Mouse (Mus musculus): ENCODE measurements around the gene Sap18b. TPM values are rescaled to one million over a fixed set of nuclear protein-coding genes. Genes with fewer than 3 reads are reported as not detected.
"Not testable (repeated sequence)": the region's sequence is repeated elsewhere in the genome, so short reads cannot be mapped to it uniquely, and the experiment has no call there.

Sap18b gene
- 218 TPM for polyA plus RNA-seq (2012; fragmentation: generic; extraction: Trizol)
- long read RNA-seq, experiment 1, transcript Sap18b-201 (1 exons, 789 nt), result major isoform, 104 of 104 reads
- long read RNA-seq, experiment 1, partial matches to known transcripts, result 0 of 104 reads
- long read RNA-seq, experiment 1, other reads (novel, unspliced or antisense), result 0 of 104 reads
- long read RNA-seq, experiment 2, transcript Sap18b-201 (1 exons, 789 nt), result major isoform, 11 of 11 reads
- long read RNA-seq, experiment 2, partial matches to known transcripts, result 0 of 11 reads
- long read RNA-seq, experiment 2, other reads (novel, unspliced or antisense), result 0 of 11 reads

- H3K36me3 ChIP-seq (ENCODE audit: control insufficient read depth, insufficient read depth); H3K79me3 ChIP-seq (ENCODE audit: low read depth); H3K27me3 ChIP-seq (ENCODE audit: control insufficient read depth, insufficient read depth, insufficient read length); H3K79me2 ChIP-seq (ENCODE audit: control insufficient read depth, insufficient read depth); H3ac ChIP-seq (ENCODE audit: control insufficient read depth, insufficient read length, low read depth); H3K4me3 ChIP-seq (ENCODE audit: insufficient read depth, poor library complexity, severe bottlenecking): not testable (repeated sequence)
Observed at GRCm38 (mm10) chr8:95825162-95825561, at the start of gene Sap18b. Gene Sap18b (plus strand): TSS chr8:95825346.

GRCm38 (mm10) chr8:95781085-95781484 is 44.1 kb upstream of the Sap18b start:
- Histone ChIP-seq H3K79me2 (ENCODE audit: control insufficient read depth, insufficient read depth) (peaks cover 100% of the 10 kb centered on the region), H3K27me3 (ENCODE audit: control insufficient read depth, insufficient read depth, insufficient read length) (no peaks in the 10 kb centered on the region), H3K79me3 (ENCODE audit: low read depth) (peaks cover 89% of the 10 kb centered on the region), H3ac (ENCODE audit: control insufficient read depth, insufficient read length, low read depth) (no peak overlapping the region), H3K36me3 (ENCODE audit: control insufficient read depth, insufficient read depth) (peaks cover 81% of the 10 kb centered on the region), H3K4me3 (ENCODE audit: insufficient read depth, poor library complexity, severe bottlenecking) (no peak overlapping the region)
- TF ChIP-seq MYOG (IDR thresholded peaks at IDR 0.05; ENCODE audit: control insufficient read depth, extremely low read depth, insufficient read length) (no peak), USF1 (IDR thresholded peaks at IDR 0.05; ENCODE audit: low read depth) (no peak), MAX (IDR thresholded peaks at IDR 0.05) (no peak), CTCF (IDR thresholded peaks at IDR 0.05; ENCODE audit: control insufficient read depth, insufficient read depth, insufficient read length) (no peak), FOSL1 (IDR thresholded peaks at IDR 0.05; ENCODE audit: insufficient read depth, low read length, poor library complexity, severe bottlenecking) (no peak)

- Histone ChIP-seq H3K79me2 (ENCODE audit: control insufficient read depth, insufficient read depth) (peaks cover 100% of the 10 kb centered on the region), H3ac (ENCODE audit: control insufficient read depth, insufficient read length, low read depth) (no peak overlapping the region), H3K27me3 (ENCODE audit: control insufficient read depth, insufficient read depth, insufficient read length) (no peaks in the 10 kb centered on the region), H3K79me3 (ENCODE audit: low read depth) (peaks cover 87% of the 10 kb centered on the region), H3K36me3 (ENCODE audit: control insufficient read depth, insufficient read depth) (peaks cover 84% of the 10 kb centered on the region), H3K4me3 (ENCODE audit: insufficient read depth, poor library complexity, severe bottlenecking) (no peak overlapping the region)
- TF ChIP-seq MAX (IDR thresholded peaks at IDR 0.05) (no peak), MYOG (IDR thresholded peaks at IDR 0.05; ENCODE audit: control insufficient read depth, extremely low read depth, insufficient read length) (no peak), USF1 (IDR thresholded peaks at IDR 0.05; ENCODE audit: low read depth) (no peak)
Observed at GRCm38 (mm10) chr8:95781775-95782174, 43.4 kb upstream of the Sap18b start.

- Histone ChIP-seq H3K79me2 (ENCODE audit: control insufficient read depth, insufficient read depth) (peaks cover 100% of the 10 kb centered on the region), H3ac (ENCODE audit: control insufficient read depth, insufficient read length, low read depth) (no peak overlapping the region), H3K4me3 (ENCODE audit: insufficient read depth, poor library complexity, severe bottlenecking) (no peak overlapping the region), H3K79me3 (ENCODE audit: low read depth) (peaks cover 82% of the 10 kb centered on the region), H3K27me3 (ENCODE audit: control insufficient read depth, insufficient read depth, insufficient read length) (no peaks in the 10 kb centered on the region), H3K36me3 (ENCODE audit: control insufficient read depth, insufficient read depth) (peaks cover 86% of the 10 kb centered on the region)
- TF ChIP-seq CEBPB (IDR thresholded peaks at IDR 0.05; ENCODE audit: low read depth) (no peak), FOSL1 (IDR thresholded peaks at IDR 0.05; ENCODE audit: insufficient read depth, low read length, poor library complexity, severe bottlenecking) (no peak), MYOD1 (IDR thresholded peaks at IDR 0.05; ENCODE audit: control insufficient read depth, insufficient read length, low read depth) (no peak), MAX (IDR thresholded peaks at IDR 0.05) (no peak), MYOG (IDR thresholded peaks at IDR 0.05; ENCODE audit: control insufficient read depth, extremely low read depth, insufficient read length) (no peak), CTCF (IDR thresholded peaks at IDR 0.05; ENCODE audit: control insufficient read depth, insufficient read depth, insufficient read length) (no peak), USF1 (IDR thresholded peaks at IDR 0.05; ENCODE audit: low read depth) (no peak)
Observed at GRCm38 (mm10) chr8:95782628-95783027, 42.5 kb upstream of the Sap18b start.

GRCm38 (mm10) chr8:95785591-95785990 is 39.6 kb upstream of the Sap18b start:
- H3K27me3 ChIP-seq (ENCODE audit: control insufficient read depth, insufficient read depth, insufficient read length), result no peaks in the 10 kb centered on the region
- H3K79me2 ChIP-seq (ENCODE audit: control insufficient read depth, insufficient read depth), result peaks cover 100% of the 10 kb centered on the region
- no peak overlapping the region for H3ac ChIP-seq (ENCODE audit: control insufficient read depth, insufficient read length, low read depth)
- peaks cover 80% of the 10 kb centered on the region for H3K79me3 ChIP-seq (ENCODE audit: low read depth)
- TF ChIP-seq MYOG (IDR thresholded peaks at IDR 0.05; ENCODE audit: control insufficient read depth, extremely low read depth, insufficient read length) (no peak), CEBPB (IDR thresholded peaks at IDR 0.05; ENCODE audit: low read depth) (no peak), MAX (IDR thresholded peaks at IDR 0.05) (no peak), CTCF (IDR thresholded peaks at IDR 0.05; ENCODE audit: control insufficient read depth, insufficient read depth, insufficient read length) (no peak), FOSL1 (IDR thresholded peaks at IDR 0.05; ENCODE audit: insufficient read depth, low read length, poor library complexity, severe bottlenecking) (no peak), USF1 (IDR thresholded peaks at IDR 0.05; ENCODE audit: low read depth) (no peak), MYOD1 (IDR thresholded peaks at IDR 0.05; ENCODE audit: control insufficient read depth, insufficient read length, low read depth) (no peak)
- H3K36me3 ChIP-seq (ENCODE audit: control insufficient read depth, insufficient read depth), result peaks cover 94% of the 10 kb centered on the region
- H3K4me3 ChIP-seq (ENCODE audit: insufficient read depth, poor library complexity, severe bottlenecking), result no peak overlapping the region

- H3ac ChIP-seq (ENCODE audit: control insufficient read depth, insufficient read length, low read depth); H3K27me3 ChIP-seq (ENCODE audit: control insufficient read depth, insufficient read depth, insufficient read length); H3K4me3 ChIP-seq (ENCODE audit: insufficient read depth, poor library complexity, severe bottlenecking): not testable (repeated sequence)
- peaks cover 90% of the 10 kb centered on the region for H3K79me3 ChIP-seq (ENCODE audit: low read depth)
- peaks cover 98% of the 10 kb centered on the region for H3K79me2 ChIP-seq (ENCODE audit: control insufficient read depth, insufficient read depth)
- H3K36me3 ChIP-seq (ENCODE audit: control insufficient read depth, insufficient read depth), result peaks cover 43% of the 10 kb centered on the region
Observed at GRCm38 (mm10) chr8:95795333-95796061, 29.6 kb upstream of the Sap18b start.

Measured in C2C12 (cell line).